Mouse (Mus musculus): ENCODE data around the gene Trpm4.

DNA sequence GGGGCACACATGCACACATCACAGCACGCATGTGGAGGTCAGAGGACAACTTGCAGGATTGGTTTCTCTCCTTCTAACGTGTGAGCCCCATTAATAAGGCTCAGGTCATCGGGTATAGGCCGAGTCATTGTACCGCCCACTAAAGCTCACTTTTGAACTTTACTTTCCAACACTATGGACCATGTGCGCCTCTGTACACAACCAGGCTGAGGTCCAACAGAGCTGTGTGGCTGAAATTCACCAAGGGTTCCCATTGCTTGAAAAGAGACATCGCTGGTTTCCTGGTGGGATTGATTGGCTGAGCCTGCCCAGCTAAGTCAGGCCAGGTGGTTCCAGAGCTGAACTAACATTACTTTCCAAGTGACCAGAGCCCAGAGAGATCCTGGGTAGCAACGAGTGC is 59.9 kb downstream of the Trpm4 start:
- TF ChIP-seq CTCF (IDR thresholded peaks at IDR 0.05), result no peak
- no peak for TF ChIP-seq EP300 (IDR thresholded peaks at IDR 0.05)

All from lung, postnatal 0 days (tissue).